ENCODE assay signal across 8 mouse cellular contexts in the genomic region with DNA sequence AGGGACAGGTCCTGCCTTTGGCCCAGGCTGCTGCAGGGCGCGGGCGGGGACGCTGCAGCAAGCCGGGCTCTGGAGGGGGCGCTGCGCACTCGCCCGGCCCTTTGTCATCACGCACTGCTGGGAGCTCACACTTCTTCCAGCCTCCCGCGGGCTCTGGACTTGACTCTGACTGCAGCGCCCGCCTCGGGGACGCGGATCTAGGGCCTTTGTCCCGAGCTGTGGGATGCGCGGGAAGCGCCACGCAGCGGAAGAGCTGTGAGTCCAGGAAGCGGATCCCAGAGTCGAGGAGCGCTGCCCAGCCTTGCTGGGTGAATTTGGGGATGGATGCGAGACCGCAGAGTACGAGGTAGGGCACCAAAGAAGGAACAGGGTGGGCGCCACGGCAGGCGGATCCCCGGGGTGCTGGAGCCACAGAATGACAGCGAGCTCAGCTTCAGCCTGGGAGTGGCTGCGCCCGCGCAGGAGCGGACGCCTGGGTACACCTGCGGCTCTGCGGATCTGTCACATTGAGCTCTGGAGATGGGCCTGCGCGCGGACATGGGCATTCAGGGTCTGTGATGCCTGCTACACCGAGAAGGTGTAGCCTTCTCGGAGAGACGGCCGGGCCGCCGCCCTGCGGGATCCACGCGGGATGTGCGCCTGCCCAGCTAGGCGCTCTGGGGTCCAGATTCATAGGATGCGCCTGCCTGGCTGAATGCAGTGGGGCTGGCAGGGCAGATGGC. TPM values are rescaled to one million over a fixed set of nuclear protein-coding genes. Genes with fewer than 3 reads are reported as not detected.
DNase-seq lines count a peak whose midpoint lies in the region; ATAC-seq and TF ChIP-seq lines count a peak whose summit lies in the region.

Gene Add2, plus strand, starts transcription at position 81 of the 722 bp plus-strand sequence.

- peak within 1 kb of the TSS; percentile 76 for H3K27ac ChIP-seq in heart, embryonic 10.5 days
- H3K27ac ChIP-seq in hindbrain, postnatal 0 days = peak within 1 kb of the TSS; percentile 86
- no peak within 1 kb of the TSS for H3K27ac ChIP-seq in liver, embryonic 11.5 days (ENCODE audit: low read depth, low read length)

- 2% methylated on average over 56 of the region's 56 CpGs for WGBS in heart, embryonic 10.5 days
- under 1% methylated on average over 56 of the region's 56 CpGs for WGBS in hindbrain, postnatal 0 days
- 3% methylated on average over 55 of the region's 56 CpGs for WGBS in liver, embryonic 11.5 days

- intact Hi-C loops in heart, postnatal 25 days (cut with DNase I) = loop anchor here (10.0 kb wide), 1 partner anchor 336 kb away; the partner anchor contains the start of gene Fam136a

- peaks cover 11% of the 10 kb centered on the region; the same call in 1 of the 2 replicates for H3K4me1 ChIP-seq in heart, embryonic 10.5 days
- H3K4me1 ChIP-seq in hindbrain, postnatal 0 days (ENCODE audit: insufficient read depth, low read length) = peaks cover 13% of the 10 kb centered on the region; the same call in 1 of the 2 replicates
- H3K4me1 ChIP-seq in liver, embryonic 11.5 days (replicated peaks; ENCODE audit: control insufficient read depth, insufficient read depth, low read length) = peaks cover 3% of the 10 kb centered on the region; the same call in 1 of the 2 replicates

- peaks cover 63% of the 10 kb centered on the region for H3K27me3 ChIP-seq in heart, embryonic 10.5 days (ENCODE audit: insufficient read depth, poor library complexity, severe bottlenecking)
- H3K27me3 ChIP-seq in hindbrain, postnatal 0 days (ENCODE audit: insufficient read depth, low read length) = no peaks in the 10 kb centered on the region
- peaks cover 49% of the 10 kb centered on the region for H3K27me3 ChIP-seq in liver, embryonic 11.5 days (replicated peaks; ENCODE audit: control insufficient read depth, insufficient read depth, low read length)

- no peak for DNase-seq in heart, embryonic 10.5 days (ENCODE audit: low spot score)
- DNase-seq in heart, postnatal 25 days (ENCODE audit: low spot score) = no peak
- DNase-seq in brain, embryonic 14.5 days (ENCODE audit: low read depth) = peak; percentile 92
- DNase-seq in hindbrain, postnatal 0 days (ENCODE audit: low spot score) = peak; percentile 86
- peak; percentile 48 for DNase-seq in liver, embryonic 11.5 days (ENCODE audit: low spot score)
- peak; percentile 70 to 74 for DNase-seq in right cerebral cortex, adult 2 months (ENCODE audit: low spot score in 2 of 2)
- no peak for DNase-seq in spleen, adult 18-20 months

- ATAC-seq in erythroid progenitor cell, adult 5-6 weeks (replicated peaks; ENCODE audit: low FRiP score, poor library complexity, severe bottlenecking) = no peak
- ATAC-seq in hindbrain, postnatal 0 days = peak; percentile 87
- no peak for ATAC-seq in liver, embryonic 11.5 days (replicated peaks; ENCODE audit: low FRiP score)

- H3K4me3 ChIP-seq in heart, embryonic 10.5 days = peak within 1 kb of the TSS; percentile 69
- peak within 1 kb of the TSS; percentile 49 for H3K4me3 ChIP-seq in hindbrain, postnatal 0 days (ENCODE audit: low read length)
- peak within 1 kb of the TSS; percentile 48 for H3K4me3 ChIP-seq in liver, embryonic 11.5 days (ENCODE audit: low read depth, low read length)

- peak; percentile 57; the same call in 1 of the 2 replicates for TF ChIP-seq CTCF in brain, embryonic 14.5 days (IDR thresholded peaks at IDR 0.05; ENCODE audit: borderline replicate concordance, extremely low read depth, insufficient read depth, insufficient read length)
- TF ChIP-seq CTCF in hindbrain, postnatal 0 days (IDR thresholded peaks at IDR 0.05; ENCODE audit: low read depth) = peak; percentile 51; the same call in 1 of the 2 replicates

- TF ChIP-seq POLR2A in brain, embryonic 14.5 days (IDR thresholded peaks at IDR 0.05; ENCODE audit: borderline replicate concordance, extremely low read depth, insufficient read depth, insufficient read length, poor library complexity, severe bottlenecking) = peak; percentile 62; the same call in 1 of the 2 replicates

- H3K4me2 ChIP-seq in hindbrain, postnatal 0 days (ENCODE audit: low read depth, low read length) = peak within 1 kb of the TSS; percentile 75
- peak within 1 kb of the TSS; percentile 77 for H3K4me2 ChIP-seq in liver, embryonic 11.5 days

- H3K9me3 ChIP-seq in heart, embryonic 10.5 days = no peaks in the 10 kb centered on the region
- no peaks in the 10 kb centered on the region for H3K9me3 ChIP-seq in hindbrain, postnatal 0 days (ENCODE audit: low read length)
- H3K9me3 ChIP-seq in liver, embryonic 11.5 days (ENCODE audit: control insufficient read depth, low read length) = no peaks in the 10 kb centered on the region

- peak within 1 kb of the TSS; percentile 86 for H3K9ac ChIP-seq in hindbrain, postnatal 0 days (replicated peaks; ENCODE audit: low read length)
- H3K9ac ChIP-seq in liver, embryonic 11.5 days (ENCODE audit: low read depth, low read length) = peak within 1 kb of the TSS; percentile 42

- H3K36me3 ChIP-seq in heart, embryonic 10.5 days = no peaks in the 10 kb centered on the region
- H3K36me3 ChIP-seq in hindbrain, postnatal 0 days (ENCODE audit: insufficient read depth, low read length) = no peaks in the 10 kb centered on the region
- H3K36me3 ChIP-seq in liver, embryonic 11.5 days (ENCODE audit: control insufficient read depth, insufficient read depth, low read length) = no peaks in the 10 kb centered on the region

RNA-seq across cellular contexts. Expression of gene Add2, which starts in this region (rescaled TPM):
- 12.1 and 16.0 TPM in 2 replicates for polyA plus RNA-seq in heart, embryonic 10.5 days (2016; fragmentation: Nextera tagmentation; extraction: Ambion mirVana)
- under 1 TPM; 0.29 to 0.31 TPM for total RNA-seq in heart, postnatal 25 days (2021)
- polyA plus RNA-seq in brain, embryonic 14.5 days (2012; rRNA removed) = 181 and 191 TPM in 2 replicates
- 138 and 175 TPM in 2 replicates for total RNA-seq in erythroid progenitor cell, adult 5-6 weeks (2015; ENCODE audit: low replicate concordance)
- total RNA-seq in erythroid progenitor cell, adult 5-6 weeks (2017; ENCODE audit: low replicate concordance) = 251 and 282 TPM in 2 replicates
- total RNA-seq in hindbrain, postnatal 0 days (2014; rRNA removed) = 132 and 149 TPM in 2 replicates
- polyA plus RNA-seq in hindbrain, postnatal 0 days (2015; fragmentation: Nextera tagmentation; extraction: Ambion mirVana) = 84.6 and 90.0 TPM in 2 replicates
- polyA plus RNA-seq in liver, embryonic 11.5 days (2014; fragmentation: Nextera tagmentation; extraction: Ambion mirVana) = 66.5 and 73.2 TPM in 2 replicates

Comparison
In these comparisons a context has a peak if more than half of its experiments do, and no peak if none do; other contexts are left out.
1. RNA of gene Add2 (total RNA-seq): 138 to 282 TPM in erythroid progenitor cell, adult 5-6 weeks and 132 to 149 TPM in hindbrain, postnatal 0 days; 0.29 to 0.31 TPM in heart, postnatal 25 days; every median in the first group is over 100 times any median in the second.
2. DNase-seq: peak in brain, embryonic 14.5 days (single experiment), hindbrain, postnatal 0 days (single experiment), liver, embryonic 11.5 days (single experiment) and right cerebral cortex, adult 2 months (2 of 2); none in heart, embryonic 10.5 days (single experiment), heart, postnatal 25 days (single experiment) and spleen, adult 18-20 months (0 of 2).
3. Peak in every context shown above with its lines, with median percentiles within 50 percentile points of each other: H3K4me3 ChIP-seq.